Mouse (Mus musculus) erythroblast, embryonic 14.5 days (primary cell): ENCODE measurements around the gene Slc7a11. TPM values are rescaled to one million over a fixed set of nuclear protein-coding genes. Genes with fewer than 3 reads are reported as not detected.

ENCODE experiments used
- H3K27me3 ChIP-seq: 2 replicates; pipeline ENCODE4 v1.6.1; 2012; ENCODE audit warnings: inconsistent platforms; ENCODE audit not compliant: control insufficient read depth
- H3K36me3 ChIP-seq: 2 replicates; pipeline ENCODE4 v1.6.1; 2012; ENCODE audit warnings: mild to moderate bottlenecking, inconsistent platforms; ENCODE audit not compliant: control insufficient read depth
- H3K4me1 ChIP-seq: 2 replicates; pipeline ENCODE4 v1.6.1; 2012; ENCODE audit warnings: inconsistent platforms; ENCODE audit not compliant: control insufficient read depth
- H3K4me3 ChIP-seq: replicated peaks from 2 replicates; pipeline ENCODE3; 2012; ENCODE audit warnings: moderate library complexity, mild to moderate bottlenecking, inconsistent platforms
- H3K9me3 ChIP-seq: 2 replicates; pipeline ENCODE4 v1.6.1; 2012; ENCODE audit warnings: low read length, inconsistent platforms, mixed read lengths; ENCODE audit not compliant: control insufficient read depth
- GATA1 ChIP-seq: IDR thresholded peaks from 2 replicates; pipeline ENCODE4 v1.6.1; 2012; ENCODE audit warnings: low read length, inconsistent platforms, mixed read lengths
- TAL1 ChIP-seq: IDR thresholded peaks from 3 replicates; pipeline ENCODE4 v1.6.1; 2012; ENCODE audit warnings: low read length, inconsistent platforms, mixed read lengths
- polyA plus RNA-seq: library from polyadenylated mRNA; stranded (reverse); fragments of >175 nt; gene quantifications from 2 replicates; pipeline ENCODE4 v1.2.3, GENCODE M21; 2012

The Slc7a11 gene
- polyA plus RNA-seq, 1 experiment, result not detected

DNA sequence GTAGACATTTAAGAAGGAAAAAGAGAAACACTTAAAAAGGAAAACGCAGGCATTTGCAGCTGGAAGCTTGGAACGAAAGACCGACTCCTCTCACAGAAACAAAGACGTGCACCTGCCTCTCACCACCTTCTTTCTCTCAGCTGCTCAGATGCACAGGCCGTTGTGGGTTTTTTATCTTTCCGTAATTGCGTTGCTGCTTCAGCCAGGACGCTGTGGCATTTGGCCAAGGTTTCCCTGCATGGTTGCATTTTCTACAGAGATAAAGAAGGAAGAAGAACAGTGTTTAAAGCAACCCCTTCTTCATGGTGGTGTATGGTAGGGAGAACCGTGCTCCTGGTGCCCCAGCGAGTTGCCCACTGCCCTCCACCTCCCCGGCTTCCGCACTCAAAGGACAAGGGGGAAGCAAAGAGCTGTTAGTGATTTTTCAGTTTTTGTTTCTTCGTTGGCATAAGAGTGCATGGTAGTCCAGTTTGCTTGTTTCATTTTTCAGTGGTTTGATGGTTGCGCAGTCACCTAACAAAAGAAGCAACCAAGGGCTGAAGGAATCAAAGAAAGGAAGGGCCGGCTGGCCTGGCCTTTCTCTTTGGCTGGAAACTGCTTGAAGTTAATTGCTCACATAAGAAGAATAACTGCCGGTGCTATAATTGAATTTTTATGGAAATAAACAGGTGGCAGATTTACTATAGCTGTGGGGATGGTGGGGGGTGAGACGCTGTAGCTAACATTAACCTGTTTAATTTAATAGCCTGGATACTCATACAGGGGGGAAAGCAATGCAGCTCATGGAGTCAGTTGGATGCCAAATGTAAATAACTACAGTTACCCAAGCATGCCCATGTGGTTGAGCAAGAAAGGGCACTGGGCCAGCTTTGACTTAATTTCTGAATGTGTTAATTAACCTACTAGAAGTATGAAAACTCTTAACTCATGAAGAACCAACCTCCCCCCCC, 143.1 kb downstream of the Slc7a11 start:
- no peaks in the 10 kb centered on the region for H3K27me3 ChIP-seq
- H3K36me3 ChIP-seq, result no peaks in the 10 kb centered on the region
- H3K4me1 ChIP-seq, result no peaks in the 10 kb centered on the region
- H3K9me3 ChIP-seq, result no peaks in the 10 kb centered on the region
- H3K4me3 ChIP-seq, result no peak overlapping the region
- no peak for TF ChIP-seq GATA1
- no peak for TF ChIP-seq TAL1

DNA sequence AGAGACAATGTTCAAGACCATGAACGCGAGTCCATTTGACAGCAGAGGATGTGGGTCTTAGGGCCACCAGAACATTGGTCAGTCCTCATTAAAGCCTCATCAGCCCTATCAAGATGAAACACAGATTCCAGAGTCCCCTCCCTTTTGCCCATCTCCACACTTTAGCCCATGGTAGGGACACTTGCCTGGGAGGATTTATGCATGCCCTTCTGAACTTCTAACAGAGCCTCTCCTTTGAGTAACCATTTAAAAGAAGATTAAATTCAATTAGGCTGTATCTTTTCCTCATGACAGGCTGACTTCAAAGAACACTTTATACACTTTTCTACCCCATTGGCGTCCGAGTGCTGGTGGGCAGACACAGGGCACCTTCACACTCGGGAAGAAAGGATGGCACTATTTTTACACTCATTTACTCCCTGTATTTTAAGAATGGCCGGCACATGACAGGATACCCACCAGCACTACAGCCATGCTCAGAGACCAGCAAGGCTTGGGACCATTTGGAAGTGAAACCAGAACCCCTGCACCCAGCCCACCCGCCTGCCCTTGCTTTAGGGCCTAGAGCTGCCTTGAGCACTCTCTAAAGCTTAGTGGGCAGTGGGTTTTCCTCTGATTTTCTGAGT, 144.9 kb downstream of the Slc7a11 start:
- H3K4me1 ChIP-seq, result no peaks in the 10 kb centered on the region
- H3K4me3 ChIP-seq, result no peak overlapping the region
- no peaks in the 10 kb centered on the region for H3K9me3 ChIP-seq
- no peaks in the 10 kb centered on the region for H3K36me3 ChIP-seq
- TF ChIP-seq TAL1 (no peak), GATA1 (no peak)
- H3K27me3 ChIP-seq, result no peaks in the 10 kb centered on the region

DNA sequence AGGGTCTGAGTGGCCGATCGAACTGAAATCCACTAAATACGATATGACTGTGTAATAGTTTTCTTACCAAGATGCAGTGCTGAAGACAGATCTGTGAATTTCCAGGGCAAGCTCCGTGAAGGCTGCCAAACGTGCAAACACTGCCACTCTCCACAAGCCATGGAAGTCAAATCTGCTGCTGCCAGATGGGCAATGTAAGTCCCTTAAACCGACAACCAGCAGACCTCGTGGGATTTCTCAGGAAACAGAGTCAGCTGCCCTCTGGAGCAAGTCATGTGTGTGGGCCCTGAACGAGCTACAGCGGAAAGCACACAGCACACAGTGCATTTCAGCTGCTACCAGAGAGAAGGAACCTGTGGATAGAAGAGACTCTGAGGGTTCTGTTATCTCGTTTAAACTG, 146.5 kb downstream of the Slc7a11 start:
- TF ChIP-seq GATA1, result no peak
- no peak for TF ChIP-seq TAL1
- H3K27me3 ChIP-seq, result no peaks in the 10 kb centered on the region
- no peaks in the 10 kb centered on the region for H3K4me1 ChIP-seq
- H3K36me3 ChIP-seq, result no peaks in the 10 kb centered on the region
- H3K4me3 ChIP-seq, result no peak overlapping the region
- H3K9me3 ChIP-seq, result no peaks in the 10 kb centered on the region

DNA sequence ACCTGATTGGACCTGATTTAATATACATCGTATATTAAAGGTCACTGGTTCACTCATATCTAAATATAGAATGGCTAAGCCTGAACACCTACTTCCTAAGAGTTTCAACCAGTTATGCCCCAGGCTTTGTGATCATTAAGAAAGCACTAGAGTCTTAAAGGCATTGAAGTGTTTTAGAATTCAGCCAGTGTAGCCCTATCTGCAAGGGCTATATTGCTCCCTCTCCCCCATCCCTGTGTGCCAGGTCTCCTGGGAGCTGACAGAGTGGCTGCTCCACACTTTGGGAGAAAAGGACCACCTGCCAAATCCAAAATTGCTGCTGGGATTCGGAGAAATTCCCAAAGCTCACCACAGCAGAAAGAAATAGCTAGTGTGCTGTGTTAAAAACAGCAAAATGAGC, 168.4 kb downstream of the Slc7a11 start:
- Histone ChIP-seq H3K4me1 (no peaks in the 10 kb centered on the region), H3K27me3 (no peaks in the 10 kb centered on the region), H3K9me3 (no peaks in the 10 kb centered on the region), H3K4me3 (no peak overlapping the region), H3K36me3 (no peaks in the 10 kb centered on the region)
- no peak for TF ChIP-seq TAL1
- no peak for TF ChIP-seq GATA1

DNA sequence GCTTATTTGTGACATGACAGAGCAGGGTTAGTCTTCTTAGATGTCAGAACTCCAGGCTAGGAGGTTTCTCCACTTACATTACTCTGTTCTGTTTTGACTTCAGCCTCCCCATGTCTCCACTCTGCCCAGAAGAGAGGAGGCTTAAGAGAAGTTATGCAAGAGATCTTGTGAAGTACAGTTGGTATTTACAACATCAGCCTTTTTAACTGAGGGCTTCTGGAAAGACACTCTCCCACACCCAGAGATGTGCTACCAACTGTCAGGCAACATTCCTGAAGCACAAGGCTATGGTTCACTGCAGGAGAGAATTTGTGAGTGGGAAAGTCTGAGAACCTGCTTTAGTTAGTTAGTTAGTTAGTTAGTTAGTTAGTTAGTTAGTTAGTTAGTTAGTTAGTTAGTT, 171.2 kb downstream of the Slc7a11 start:
- Histone ChIP-seq H3K4me1 (no peaks in the 10 kb centered on the region), H3K27me3 (no peaks in the 10 kb centered on the region), H3K4me3 (no peak overlapping the region), H3K9me3 (no peaks in the 10 kb centered on the region), H3K36me3 (no peaks in the 10 kb centered on the region)
- TF ChIP-seq TAL1 (no peak), GATA1 (no peak)

DNA sequence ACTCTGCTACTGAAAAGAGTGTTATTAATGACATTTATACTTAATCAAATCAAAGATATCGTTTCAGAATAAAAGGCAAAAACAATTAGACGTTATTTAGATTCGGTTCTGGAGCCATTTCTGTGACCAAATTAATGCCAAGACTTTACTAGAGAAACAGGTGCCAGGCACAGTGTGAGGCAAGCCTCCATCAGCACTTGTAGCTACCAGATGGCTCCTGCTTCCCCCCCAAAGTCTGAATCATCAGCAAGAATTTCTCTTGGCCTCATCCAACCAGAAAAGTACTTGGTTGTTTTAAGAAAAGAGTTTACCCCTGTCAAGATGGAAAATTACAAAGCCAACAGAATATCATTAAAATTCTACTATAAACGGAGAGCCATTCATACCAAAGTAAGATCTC, 173.7 kb downstream of the Slc7a11 start:
- no peaks in the 10 kb centered on the region for H3K4me1 ChIP-seq
- H3K27me3 ChIP-seq, result no peaks in the 10 kb centered on the region
- no peak overlapping the region for H3K4me3 ChIP-seq
- no peak for TF ChIP-seq GATA1
- no peak for TF ChIP-seq TAL1
- H3K9me3 ChIP-seq, result no peaks in the 10 kb centered on the region
- H3K36me3 ChIP-seq, result no peaks in the 10 kb centered on the region

DNA sequence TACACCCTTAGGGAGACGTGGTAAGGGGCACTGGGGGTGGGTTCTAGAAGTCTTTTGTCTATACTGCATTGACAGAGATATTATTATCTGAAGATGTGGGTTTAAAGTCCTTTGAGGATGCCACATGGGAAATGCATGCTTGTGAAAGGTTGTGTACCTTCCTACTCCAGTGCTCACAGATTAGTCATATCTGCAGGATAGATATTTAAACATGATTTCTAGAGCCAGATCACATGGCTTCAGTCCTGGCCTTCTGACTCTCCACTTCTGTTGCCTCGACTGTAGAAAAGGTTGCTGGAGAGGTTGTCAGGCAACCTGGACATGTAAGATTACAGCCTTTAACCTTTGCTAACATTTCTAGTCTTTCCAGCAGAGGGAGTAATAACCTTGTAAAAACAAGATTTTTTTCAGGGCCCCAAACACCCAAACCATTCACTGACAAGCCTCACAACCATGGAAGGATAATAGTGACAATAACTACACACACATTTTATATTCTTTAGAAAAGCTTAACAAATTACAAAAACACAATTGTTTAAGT, 180.8 kb downstream of the Slc7a11 start:
- Histone ChIP-seq H3K36me3 (no peaks in the 10 kb centered on the region), H3K4me3 (no peak overlapping the region), H3K9me3 (no peaks in the 10 kb centered on the region), H3K4me1 (no peaks in the 10 kb centered on the region), H3K27me3 (no peaks in the 10 kb centered on the region)
- TF ChIP-seq GATA1 (no peak), TAL1 (no peak)

DNA sequence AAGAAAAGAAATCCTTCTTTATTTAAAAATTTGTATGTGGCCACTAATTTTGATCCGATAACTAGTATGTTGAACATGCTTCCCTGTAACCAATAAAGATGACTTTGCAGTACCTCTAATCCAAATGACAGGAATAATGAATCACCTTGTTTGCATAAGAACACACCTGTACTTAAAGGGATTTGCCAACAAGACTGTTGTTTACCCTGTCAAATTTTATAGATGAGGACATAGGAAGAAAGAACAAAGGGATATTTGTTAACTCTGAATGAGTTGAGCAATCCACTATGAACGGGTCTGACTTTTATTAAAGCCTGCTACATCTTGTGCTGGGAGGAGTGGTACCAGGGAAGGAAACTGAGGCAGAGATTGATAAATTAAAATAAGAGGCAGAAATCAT, 181.3 kb downstream of the Slc7a11 start:
- TF ChIP-seq TAL1, result no peak
- TF ChIP-seq GATA1, result no peak
- H3K4me1 ChIP-seq, result no peaks in the 10 kb centered on the region
- H3K4me3 ChIP-seq, result no peak overlapping the region
- H3K9me3 ChIP-seq, result no peaks in the 10 kb centered on the region
- no peaks in the 10 kb centered on the region for H3K36me3 ChIP-seq
- no peaks in the 10 kb centered on the region for H3K27me3 ChIP-seq

DNA sequence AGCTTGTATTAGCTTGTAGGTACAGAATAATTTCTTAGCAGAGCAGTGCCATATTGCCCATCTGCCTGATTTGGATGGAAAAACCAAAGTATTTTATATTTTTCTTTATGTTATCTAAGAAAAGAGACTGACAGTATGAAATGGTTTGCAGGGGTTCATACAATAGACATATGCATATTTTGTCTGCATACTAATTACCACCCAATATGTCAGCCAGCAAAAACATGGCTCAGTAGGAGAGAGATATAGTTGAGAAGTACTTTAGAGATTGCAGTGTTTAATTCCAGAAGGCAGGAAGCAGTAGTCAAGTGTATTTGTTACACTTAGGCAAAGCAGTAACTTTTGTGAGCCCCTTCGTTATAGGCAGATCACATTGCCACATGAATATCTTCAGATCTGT, 182.7 kb downstream of the Slc7a11 start:
- Histone ChIP-seq H3K27me3 (no peaks in the 10 kb centered on the region), H3K4me1 (no peaks in the 10 kb centered on the region), H3K9me3 (no peaks in the 10 kb centered on the region), H3K4me3 (no peak overlapping the region), H3K36me3 (no peaks in the 10 kb centered on the region)
- TF ChIP-seq GATA1 (no peak), TAL1 (no peak)

DNA sequence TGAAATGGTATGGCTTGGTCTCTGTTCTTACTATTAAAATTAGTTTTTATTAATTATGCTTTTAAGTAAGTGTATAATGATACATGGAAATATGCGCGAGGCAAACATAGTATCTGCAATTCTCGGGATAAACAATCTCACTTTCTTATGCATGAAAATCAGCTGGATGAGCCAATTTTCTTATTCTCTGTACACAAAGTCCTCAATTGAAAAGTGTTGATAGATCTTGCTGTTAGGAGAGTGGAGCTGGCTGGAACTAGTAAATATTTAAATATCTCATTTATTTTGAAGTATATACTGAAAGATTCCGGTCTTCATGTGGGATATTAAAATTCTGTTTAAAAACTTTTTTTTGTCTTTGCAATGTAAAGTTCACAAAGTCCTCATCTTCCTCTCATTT, 184.6 kb downstream of the Slc7a11 start:
- Histone ChIP-seq H3K36me3 (no peaks in the 10 kb centered on the region), H3K27me3 (no peaks in the 10 kb centered on the region), H3K4me1 (no peaks in the 10 kb centered on the region), H3K4me3 (no peak overlapping the region), H3K9me3 (peaks cover 5% of the 10 kb centered on the region)
- TF ChIP-seq GATA1 (no peak), TAL1 (no peak)
